Mouse (Mus musculus): ENCODE results near the gene Creb5.
"Not testable (repeated sequence)": the region's sequence is repeated elsewhere in the genome, so short reads cannot be mapped to it uniquely, and the experiment has no call there.

The Creb5 gene

DNA sequence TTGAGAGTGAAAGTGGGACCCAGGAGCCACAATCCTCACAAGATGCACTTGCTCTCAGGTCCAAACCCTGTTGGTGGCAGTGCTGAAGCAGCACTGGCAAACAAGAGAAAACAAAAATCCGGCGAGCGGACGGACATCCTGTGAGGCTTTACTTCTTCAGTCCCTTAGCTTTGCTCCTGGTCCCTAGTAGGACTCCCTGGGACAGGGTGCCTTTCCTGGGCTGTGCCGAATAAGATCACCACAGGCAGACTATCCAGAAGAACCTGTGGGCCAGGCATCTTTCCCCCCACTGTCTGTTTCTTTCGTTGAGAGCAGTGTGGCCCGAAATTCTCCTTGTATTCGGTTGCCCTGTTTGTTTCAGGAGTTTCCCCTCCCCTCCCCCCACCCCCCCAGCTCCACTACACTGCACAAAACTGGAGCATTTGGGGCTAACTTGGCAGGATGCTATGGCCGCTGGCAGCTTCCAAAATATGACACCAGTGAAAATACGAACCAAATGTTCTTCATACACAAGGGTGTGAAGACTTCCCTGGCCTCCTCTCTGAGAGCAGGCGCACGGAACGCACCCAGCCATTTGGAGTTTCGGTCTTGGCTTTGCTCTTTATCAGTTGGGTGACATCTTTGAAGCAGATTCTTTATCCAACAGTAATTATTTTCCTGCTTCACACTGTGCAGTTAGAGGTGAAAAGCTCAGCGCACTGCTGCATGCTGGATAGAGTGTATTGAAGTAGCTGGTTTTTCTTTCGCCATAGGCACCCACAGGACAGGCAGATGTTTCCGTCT is 32.7 kb downstream of the Creb5 start:
- in situ Hi-C loops (cut with MboI, MseI) = no loop called here

DNA sequence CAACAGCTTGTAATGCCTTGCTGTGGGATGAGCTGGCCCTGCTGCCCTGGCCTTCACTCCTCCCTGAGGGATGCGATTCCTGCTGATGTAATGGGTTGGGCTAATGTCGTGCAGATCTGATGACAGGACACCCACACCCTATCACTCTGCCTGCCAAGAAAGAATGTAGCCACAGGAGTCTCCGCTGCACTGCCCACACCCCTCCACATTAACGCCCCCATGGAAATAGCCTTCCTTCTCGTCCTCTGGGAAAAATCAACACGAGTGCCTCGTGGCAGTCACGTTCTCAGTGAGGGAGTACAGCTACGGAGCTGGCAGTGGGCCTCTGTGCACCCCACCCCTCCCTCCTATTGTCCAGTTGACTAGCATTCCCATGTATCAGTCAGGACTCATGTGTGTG is 50.3 kb downstream of the Creb5 start:
- in situ Hi-C loops (cut with MboI, MseI) = no loop called here

DNA sequence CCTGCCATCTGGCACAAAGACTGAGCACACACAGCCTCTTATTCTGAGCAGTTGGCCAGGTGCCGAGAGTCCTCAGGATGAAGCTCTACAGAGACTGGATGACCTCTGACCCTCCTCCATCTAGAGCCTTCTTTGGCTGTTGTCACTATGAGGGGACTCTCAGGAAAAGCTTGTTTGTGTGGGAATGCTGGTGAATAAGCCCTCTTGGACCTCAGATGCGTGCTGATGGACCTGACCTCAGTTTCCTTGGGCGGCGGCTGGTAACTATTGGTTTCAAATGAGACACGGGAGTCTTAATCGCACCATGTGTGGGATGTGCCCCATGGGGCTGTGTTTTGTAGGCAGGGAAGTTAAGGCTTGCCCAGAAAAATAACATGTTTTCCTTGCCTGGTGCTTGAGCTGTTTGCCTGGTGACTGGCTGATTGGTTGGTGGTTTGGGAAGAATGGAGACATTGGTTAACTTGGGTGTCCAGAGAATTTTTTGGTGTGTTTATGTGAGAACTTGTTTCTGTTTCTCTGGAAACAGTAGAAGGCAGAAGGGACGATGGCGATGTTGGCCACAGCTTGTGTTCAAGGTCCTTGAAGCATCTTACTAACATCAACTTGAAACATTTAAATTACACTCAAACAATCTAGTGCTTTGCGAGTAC is 65.4 kb downstream of the Creb5 start:
- in situ Hi-C loops (cut with MboI, MseI) = loop anchor here in 1 of 2 experiments (10.0 kb wide), 1 partner anchor 1962 kb away; no protein-coding TSS in a partner anchor

DNA sequence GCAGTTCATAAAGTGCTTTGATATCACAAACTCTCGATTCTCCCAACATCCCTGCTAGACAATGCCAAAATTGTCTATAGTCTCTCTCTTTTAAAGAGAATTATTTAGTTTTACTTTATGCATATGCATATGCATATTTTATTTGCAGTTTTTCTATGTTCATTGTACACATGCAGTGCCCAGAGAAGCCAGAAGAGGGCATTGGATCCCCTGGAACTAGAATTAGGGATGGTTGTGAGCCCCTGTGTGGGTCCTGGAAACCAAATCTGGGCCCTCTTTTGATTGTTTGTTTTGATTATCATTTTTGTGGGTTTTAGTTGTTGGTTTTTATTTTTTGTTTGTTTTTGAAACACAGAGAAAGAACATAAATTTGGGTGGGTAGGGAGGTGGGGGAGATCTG is 69.3 kb downstream of the Creb5 start:
- in situ Hi-C loops (cut with MboI, MseI) = loop anchor here in 1 of 2 experiments (10.0 kb wide), 1 partner anchor 1958 kb away; no protein-coding TSS in a partner anchor

GRCm38 (mm10) chr6:53363535-53363934 is 76.5 kb downstream of the Creb5 start:
- in situ Hi-C loops (cut with MboI, MseI) = no loop called here

DNA sequence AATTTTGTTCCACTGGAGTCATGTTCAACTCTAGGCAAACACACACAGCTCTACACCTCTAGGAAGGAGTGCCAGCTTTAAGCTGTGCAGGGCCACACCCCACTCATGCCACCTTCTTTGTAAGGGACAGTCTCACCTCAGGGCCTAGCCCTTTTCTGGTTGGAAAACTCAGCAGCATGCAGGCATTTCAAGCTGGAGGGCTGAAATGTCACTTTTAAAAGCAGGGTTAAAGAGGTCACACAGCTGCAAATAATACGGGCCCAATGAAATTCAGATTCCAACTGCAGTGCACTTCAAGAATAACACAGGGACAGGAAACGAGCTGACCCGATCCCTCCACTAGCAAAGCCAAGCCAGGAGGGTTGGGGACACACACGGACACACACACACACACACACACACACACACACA is 76.9 kb downstream of the Creb5 start:
- in situ Hi-C loops (cut with MboI, MseI) = no loop called here

DNA sequence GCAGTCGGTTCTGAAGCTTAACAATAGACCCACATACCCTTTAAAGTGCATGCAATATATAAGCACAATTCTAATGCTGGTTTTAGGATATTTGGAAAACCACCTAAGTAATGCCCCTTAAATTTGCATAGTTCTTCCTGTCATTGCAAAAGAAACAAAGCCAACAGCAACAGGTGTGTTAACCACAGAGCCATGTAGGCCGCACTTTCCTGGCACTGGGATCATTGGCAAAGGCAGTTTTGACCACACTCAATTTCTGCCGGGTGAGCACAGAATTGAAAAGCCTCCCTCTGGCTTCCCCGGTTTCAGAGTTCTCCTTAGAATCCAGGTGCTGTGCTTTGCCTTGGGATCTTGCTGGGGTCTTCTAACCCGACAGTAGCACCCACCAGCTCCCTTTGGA is 82.1 kb downstream of the Creb5 start:
- in situ Hi-C loops (cut with MboI, MseI) = no loop called here

DNA sequence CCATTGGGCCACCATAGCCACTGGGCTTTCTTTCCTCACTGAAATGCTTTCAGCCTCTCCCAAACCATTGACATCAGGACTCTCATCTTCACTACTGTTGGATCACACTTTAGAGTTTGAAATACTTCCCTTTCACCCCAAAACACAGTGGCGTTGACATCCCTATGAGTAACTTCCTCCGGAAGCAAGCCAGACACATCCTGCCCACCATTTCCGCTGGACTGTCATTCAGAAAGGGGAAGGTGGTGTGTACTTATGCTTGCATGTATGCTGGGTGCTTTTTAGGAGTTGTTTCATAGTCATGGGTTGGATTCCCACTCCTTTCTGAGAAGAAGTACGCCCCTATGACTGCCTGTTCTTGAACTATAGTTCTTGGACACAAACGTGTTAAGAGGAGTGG is 82.9 kb downstream of the Creb5 start:
- in situ Hi-C loops (cut with MboI, MseI) = no loop called here

DNA sequence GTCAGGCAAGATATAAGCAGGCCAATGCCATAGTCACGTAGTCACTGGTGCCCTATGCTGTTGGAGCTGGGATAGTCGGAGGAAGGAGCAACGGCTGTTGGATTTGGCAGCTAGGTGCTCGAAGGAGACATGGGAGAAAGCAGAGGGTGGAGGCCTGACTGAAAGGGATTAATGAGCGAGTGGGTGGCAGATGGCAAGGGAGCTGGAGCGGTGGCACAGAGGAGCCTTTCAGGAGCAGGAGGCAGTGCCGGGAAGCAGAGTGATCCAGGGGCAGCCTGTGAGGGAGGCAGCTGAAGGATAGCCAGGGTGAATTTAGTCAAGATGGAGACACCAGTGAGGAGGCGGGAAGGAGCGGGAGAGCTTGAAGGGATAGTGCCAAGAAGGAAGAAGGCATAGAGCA is 84.9 kb downstream of the Creb5 start:
- in situ Hi-C loops (cut with MboI, MseI) = no loop called here

- in situ Hi-C loops (cut with MboI, MseI) = no loop called here
These were observed 87.4 kb downstream of the Creb5 start for GRCm38 (mm10) chr6:53374315-53374941.

GRCm38 (mm10) chr6:53389277-53389676 is 102.2 kb downstream of the Creb5 start:
- in situ Hi-C loops (cut with MboI, MseI) = no loop called here

- in situ Hi-C loops (cut with MboI, MseI) = loop anchor here in 1 of 2 experiments (10.0 kb wide), 1 partner anchor 964 kb away; no protein-coding TSS in a partner anchor
These were observed 103.3 kb downstream of the Creb5 start for GRCm38 (mm10) chr6:53390413-53390812.

- in situ Hi-C loops (cut with MboI, MseI) = loop anchor here in 1 of 2 experiments (10.0 kb wide), 1 partner anchor 961 kb away; no protein-coding TSS in a partner anchor
These were observed 107.0 kb downstream of the Creb5 start for GRCm38 (mm10) chr6:53394026-53394425.

GRCm38 (mm10) chr6:53395208-53395607 is 108.1 kb downstream of the Creb5 start:
- in situ Hi-C loops (cut with MboI, MseI) = loop anchor here in 1 of 2 experiments (10.0 kb wide), 1 partner anchor 960 kb away; no protein-coding TSS in a partner anchor

DNA sequence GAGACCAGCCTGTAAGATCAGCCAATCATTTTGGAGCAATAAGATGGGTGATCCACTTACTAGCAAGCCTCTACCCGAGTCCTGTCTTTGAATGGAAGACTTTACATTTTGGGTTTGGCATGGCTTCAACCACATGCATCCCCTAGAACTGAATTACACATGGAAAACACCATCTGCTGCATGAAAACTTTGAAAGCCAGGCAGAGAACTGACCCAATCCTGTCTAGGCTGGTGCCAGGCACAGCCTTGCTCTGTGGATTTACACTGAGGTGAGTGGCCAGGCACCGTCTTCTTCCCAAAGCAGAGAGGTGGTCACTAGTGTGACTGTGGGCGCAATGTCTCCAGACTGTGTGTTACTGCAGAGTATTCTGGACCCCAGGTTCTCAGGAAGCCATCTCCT is 109.4 kb downstream of the Creb5 start:
- in situ Hi-C loops (cut with MboI, MseI) = loop anchor here in 1 of 2 experiments (10.0 kb wide), 1 partner anchor 958 kb away; no protein-coding TSS in a partner anchor

- in situ Hi-C loops (cut with MboI, MseI) = loop anchor here in 1 of 2 experiments (10.0 kb wide), 1 partner anchor 957 kb away; no protein-coding TSS in a partner anchor
These were observed 110.7 kb downstream of the Creb5 start for GRCm38 (mm10) chr6:53397797-53398196.

DNA sequence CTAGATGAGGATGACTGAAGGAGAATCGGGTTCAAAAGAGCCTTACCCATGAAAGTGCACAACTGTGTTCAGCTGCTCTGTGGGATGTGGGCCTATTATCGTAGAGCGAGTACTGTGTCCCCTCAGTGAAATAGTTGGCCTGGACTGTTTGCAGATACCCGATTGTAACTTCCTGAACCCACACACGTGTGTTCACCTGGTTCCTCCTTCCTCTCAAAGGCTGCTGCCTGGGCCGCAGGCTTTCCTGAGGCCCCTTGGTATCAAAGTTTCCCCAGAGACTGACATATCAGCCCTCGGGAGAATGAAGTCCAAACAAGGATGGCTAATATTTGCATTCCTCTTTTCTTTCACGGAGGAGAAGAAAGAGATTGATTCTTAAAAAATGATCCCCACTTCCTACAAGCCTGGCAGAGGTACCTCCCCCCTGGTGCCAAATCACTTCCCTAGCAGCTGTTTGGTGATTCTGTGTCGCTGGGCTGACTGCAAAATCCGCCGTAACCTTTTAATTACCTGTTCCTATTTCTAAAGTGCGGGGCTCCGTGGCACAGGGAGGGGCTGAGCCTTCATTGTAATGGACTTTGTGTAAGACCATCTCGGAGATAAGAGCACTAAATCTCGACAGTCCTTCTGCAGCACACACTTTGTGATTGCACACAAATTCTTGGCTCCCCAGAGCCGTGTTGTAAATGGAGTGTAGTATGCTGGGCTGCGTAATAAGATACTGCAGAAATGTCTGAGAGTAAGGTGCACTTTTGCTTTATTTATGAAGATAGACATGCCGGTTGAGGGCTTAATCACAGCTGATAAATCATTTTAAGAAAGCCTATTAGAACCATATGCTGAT is 111.4 kb downstream of the Creb5 start:
- in situ Hi-C loops (cut with MboI, MseI) = loop anchor here in 1 of 2 experiments (10.0 kb wide), 1 partner anchor 956 kb away; no protein-coding TSS in a partner anchor

GRCm38 (mm10) chr6:53401364-53401763 is 114.3 kb downstream of the Creb5 start:
- in situ Hi-C loops (cut with MboI, MseI) = no loop called here

DNA sequence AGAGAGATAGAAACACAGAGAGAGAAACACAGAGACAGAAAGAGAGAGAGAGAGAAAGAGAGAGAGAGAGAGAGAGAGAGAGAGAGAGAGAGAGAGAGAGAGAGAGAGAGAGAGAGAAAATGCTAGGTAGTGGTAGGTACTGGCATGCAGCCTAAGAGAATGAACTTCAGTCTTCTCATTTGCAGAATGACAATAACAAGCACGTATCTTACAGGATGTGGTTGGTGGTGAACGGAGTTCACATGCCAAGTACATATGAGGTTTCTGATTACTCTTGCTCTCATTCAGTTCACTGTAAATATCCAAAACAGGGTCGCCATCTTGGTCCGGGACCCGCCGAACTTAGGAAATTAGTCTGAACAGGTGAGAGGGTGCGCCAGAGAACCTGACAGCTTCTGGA is 115.5 kb downstream of the Creb5 start:
- in situ Hi-C loops (cut with MboI, MseI) = not testable (repeated sequence)

DNA sequence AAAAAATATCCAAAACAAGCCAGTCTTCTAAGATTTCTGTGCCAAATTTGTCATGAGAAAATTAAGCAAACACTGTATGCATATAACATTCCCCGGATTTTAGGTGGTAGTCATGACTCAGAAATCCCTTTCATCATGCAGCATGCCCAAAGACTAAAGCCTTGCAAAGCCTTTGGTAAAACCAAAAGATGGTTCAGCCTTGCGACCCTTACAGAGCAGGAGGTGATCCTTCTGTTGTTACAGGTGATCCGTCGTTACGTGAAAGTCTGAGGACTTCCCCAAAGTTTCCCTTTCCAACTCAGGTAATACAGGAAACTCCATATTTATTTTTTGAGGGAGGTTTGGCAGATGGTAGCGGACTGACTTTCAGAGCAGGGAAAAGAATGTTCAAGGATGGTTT is 122.1 kb downstream of the Creb5 start:
- in situ Hi-C loops (cut with MboI, MseI) = no loop called here

GRCm38 (mm10) chr6:53421345-53421744 is 134.3 kb downstream of the Creb5 start:
- in situ Hi-C loops (cut with MboI, MseI) = no loop called here

Data from T-helper 17 cell (primary cell).